Mouse (Mus musculus) kidney, postnatal 0 days (tissue): ENCODE measurements around the gene Szrd1. TPM values are rescaled to one million over a fixed set of nuclear protein-coding genes. Genes with fewer than 3 reads are reported as not detected.

Experiments used
- ATAC-seq: fragments of 200-750 bp; cut with Nextera tagmentation; replicated peaks from 2 replicates; pipeline ENCODE4 v1.8.0; 2017; ENCODE audit warnings: low read depth, moderate number of reproducible peaks, moderate TSS enrichment, moderate library complexity; ENCODE audit not compliant: low FRiP score
- DNase-seq: peaks from one replicate; pipeline ENCODE4 v3.0.0-alpha.2; 2016; ENCODE audit warnings: low spot score
- H3K27ac ChIP-seq: fragments of 300-500 bp; sonication (generic); 2 replicates; pipeline ENCODE4 v1.5.1; 2014; ENCODE audit warnings: mild to moderate bottlenecking
- H3K27me3 ChIP-seq: fragments of 300-500 bp; sonication (generic); 2 replicates; pipeline ENCODE4 v1.6.1; 2014; ENCODE audit warnings: low read length, mixed read lengths; ENCODE audit not compliant: insufficient read depth
- H3K36me3 ChIP-seq: fragments of 300-500 bp; sonication (generic); 2 replicates; pipeline ENCODE4 v1.6.1; 2014; ENCODE audit warnings: low read length, mixed read lengths; ENCODE audit not compliant: insufficient read depth
- H3K4me1 ChIP-seq: fragments of 300-500 bp; sonication (generic); replicated peaks from 2 replicates; pipeline ENCODE4 v1.6.1; 2014; ENCODE audit warnings: antibody characterized with exemption, low read length, mixed read lengths; ENCODE audit not compliant: insufficient read depth
- H3K4me2 ChIP-seq: fragments of 300-500 bp; sonication (generic); 2 replicates; pipeline ENCODE4 v1.6.1; 2014; ENCODE audit warnings: mild to moderate bottlenecking, low read length, moderate library complexity, mixed read lengths
- H3K4me3 ChIP-seq: fragments of 300-500 bp; sonication (generic); replicated peaks from 2 replicates; pipeline ENCODE4 v1.5.1; 2014; ENCODE audit warnings: low read depth, low read length
- H3K9ac ChIP-seq: fragments of 300-500 bp; sonication (generic); 2 replicates; pipeline ENCODE4 v1.6.1; 2014; ENCODE audit warnings: low read depth, low read length
- H3K9me3 ChIP-seq: fragments of 300-500 bp; sonication (generic); replicated peaks from 2 replicates; pipeline ENCODE4 v1.6.1; 2016; ENCODE audit warnings: low read length, inconsistent platforms, mixed read lengths
- CTCF ChIP-seq: IDR thresholded peaks from 2 replicates; pipeline ENCODE4 v1.5.1; 2016; ENCODE audit warnings: antibody characterized with exemption, low read depth, mild to moderate bottlenecking, moderate library complexity
- WGBS: fragments of 180-500 bp; shearing (Covaris S2); extraction: QIAGEN DNeasy Blood & Tissue Kit; methylation state at CpG from one replicate; pipeline ENCODE4 v1.1.7; 2014; 5-methylcytosine and 5-hydroxymethylcytosine counted together
- polyA plus RNA-seq: library from polyadenylated mRNA; unstranded; fragments of >200 nt; fragmentation: Nextera tagmentation; extraction: Ambion mirVana; gene quantifications from 2 replicates; pipeline ENCODE4 v1.2.1, GENCODE M21; 2015

Gene Szrd1
- polyA plus RNA-seq, 1 experiment from 2014 or later: 38.0 TPM

GRCm38 (mm10) chr4:141106526-141107183 is 32.9 kb downstream of the Szrd1 start:
- H3K27me3 ChIP-seq: no peaks in the 10 kb centered on the region
- WGBS: 69% methylated on average over 16 of the region's 16 CpGs
- no peak overlapping the region for H3K4me2 ChIP-seq
- DNase-seq (no peak), ATAC-seq (no peak)
- no peak overlapping the region for H3K9ac ChIP-seq
- no peak for TF ChIP-seq CTCF
- no peaks in the 10 kb centered on the region for H3K9me3 ChIP-seq
- no peak overlapping the region for H3K4me3 ChIP-seq
- 0 out of 2 replicates have a peak, but pooled peaks cover 6% of the 10 kb centered on the region for H3K36me3 ChIP-seq
- no peaks in the 10 kb centered on the region for H3K4me1 ChIP-seq
- H3K27ac ChIP-seq: no peak overlapping the region

DNA sequence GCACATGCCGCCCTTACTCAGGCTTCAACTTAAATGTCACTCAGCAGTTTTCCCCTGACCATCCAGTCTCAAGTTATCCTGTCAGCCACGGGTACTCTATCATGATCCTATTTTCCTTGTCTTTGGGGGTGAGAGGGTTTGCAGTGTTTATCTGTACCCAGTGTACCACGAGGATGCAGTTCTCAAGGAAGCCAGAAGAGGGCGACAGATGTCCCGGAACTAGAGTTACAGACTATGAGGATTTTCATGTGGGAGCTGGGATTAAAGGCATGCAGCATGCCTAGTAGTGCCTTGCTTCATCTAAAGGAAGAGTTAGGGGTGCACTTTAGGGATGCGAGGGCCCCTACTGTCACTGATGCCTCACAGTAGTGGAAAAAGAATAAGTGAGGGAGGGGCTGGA is 37.7 kb downstream of the Szrd1 start:
- no peaks in the 10 kb centered on the region for H3K27me3 ChIP-seq
- 71% methylated on average over 6 of the region's 6 CpGs for WGBS
- TF ChIP-seq CTCF: peak; percentile 69
- peak; percentile 43 for DNase-seq
- no peaks in the 10 kb centered on the region for H3K9me3 ChIP-seq
- no peak overlapping the region for H3K27ac ChIP-seq
- H3K9ac ChIP-seq: no peak overlapping the region
- no peaks in the 10 kb centered on the region for H3K36me3 ChIP-seq
- no peak for ATAC-seq
- H3K4me2 ChIP-seq: no peak overlapping the region
- no peaks in the 10 kb centered on the region for H3K4me1 ChIP-seq
- no peak overlapping the region for H3K4me3 ChIP-seq

- Histone ChIP-seq H3K4me3 (no peak overlapping the region), H3K27ac (no peak overlapping the region), H3K27me3 (no peaks in the 10 kb centered on the region), H3K36me3 (no peaks in the 10 kb centered on the region), H3K4me1 (no peaks in the 10 kb centered on the region), H3K9ac (no peak overlapping the region), H3K9me3 (no peaks in the 10 kb centered on the region), H3K4me2 (no peak overlapping the region)
- DNase-seq (no peak), ATAC-seq (no peak)
- WGBS: 92% methylated on average over 9 of the region's 9 CpGs
- TF ChIP-seq CTCF: no peak
These were observed 38.3 kb downstream of the Szrd1 start for GRCm38 (mm10) chr4:141101291-141101690.

DNA sequence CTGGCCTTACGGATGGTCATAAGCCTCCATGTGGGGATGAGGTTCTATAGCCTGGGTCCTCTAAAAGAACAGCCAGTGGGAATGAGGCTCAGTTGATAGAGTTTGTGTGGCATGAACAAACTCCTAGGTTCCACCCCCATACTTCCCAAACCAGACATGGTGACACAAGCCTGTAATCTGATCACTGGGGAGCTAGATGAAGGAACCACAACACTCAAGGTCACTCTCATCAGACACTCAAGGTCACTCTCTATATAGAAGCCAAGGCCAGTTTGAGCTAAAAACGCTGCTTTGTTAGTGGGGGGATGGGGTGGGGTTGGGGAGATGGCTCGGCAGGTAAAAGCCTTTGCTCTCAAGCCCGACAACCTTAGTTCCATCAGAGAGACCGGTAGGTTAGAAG is 39.6 kb downstream of the Szrd1 start:
- H3K4me3 ChIP-seq: no peak overlapping the region
- ATAC-seq: no peak
- 77% methylated on average over 5 of the region's 5 CpGs for WGBS
- no peaks in the 10 kb centered on the region for H3K9me3 ChIP-seq
- no peaks in the 10 kb centered on the region for H3K36me3 ChIP-seq
- H3K9ac ChIP-seq: no peak overlapping the region
- no peaks in the 10 kb centered on the region for H3K27me3 ChIP-seq
- no peak for DNase-seq
- H3K4me1 ChIP-seq: no peaks in the 10 kb centered on the region
- H3K4me2 ChIP-seq: no peak overlapping the region
- no peak for TF ChIP-seq CTCF
- H3K27ac ChIP-seq: no peak overlapping the region

DNA sequence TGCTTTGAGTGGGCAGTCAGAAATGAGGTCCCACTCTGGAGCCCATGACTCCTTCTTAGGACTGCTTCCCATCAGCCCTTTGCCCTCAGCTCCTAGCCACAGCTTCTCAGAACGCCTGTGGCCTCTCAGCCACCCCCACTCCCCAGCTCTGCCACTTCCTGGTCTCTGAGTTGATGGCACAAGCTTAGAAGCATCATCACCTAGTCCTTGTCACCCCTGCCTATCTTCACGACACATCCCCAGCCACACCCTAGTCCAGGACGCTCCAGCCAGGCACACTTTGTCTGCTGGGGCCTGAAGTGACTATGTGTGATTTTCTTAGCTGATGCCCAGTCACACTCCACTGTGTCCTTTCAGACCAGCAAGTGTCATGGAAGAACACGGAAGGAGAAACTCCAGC is 40.6 kb downstream of the Szrd1 start:
- Histone ChIP-seq H3K27me3 (no peaks in the 10 kb centered on the region), H3K4me3 (no peak overlapping the region), H3K36me3 (no peaks in the 10 kb centered on the region), H3K27ac (no peak overlapping the region), H3K4me1 (no peaks in the 10 kb centered on the region), H3K4me2 (no peak overlapping the region), H3K9me3 (no peaks in the 10 kb centered on the region), H3K9ac (no peak overlapping the region)
- ATAC-seq: no peak
- 67% methylated on average over 4 of the region's 4 CpGs for WGBS
- no peak for DNase-seq
- TF ChIP-seq CTCF: no peak

- TF ChIP-seq CTCF: no peak
- H3K36me3 ChIP-seq: no peaks in the 10 kb centered on the region
- WGBS: 14% methylated on average over 9 of the region's 9 CpGs
- no peaks in the 10 kb centered on the region for H3K4me1 ChIP-seq
- H3K9me3 ChIP-seq: no peaks in the 10 kb centered on the region
- ATAC-seq (peak; percentile 43; the same call in 1 of the 2 replicates), DNase-seq (peak; percentile 79)
- H3K27ac ChIP-seq: no peak overlapping the region
- no peak overlapping the region for H3K4me2 ChIP-seq
- H3K9ac ChIP-seq: no peak overlapping the region
- H3K27me3 ChIP-seq: no peaks in the 10 kb centered on the region
- H3K4me3 ChIP-seq: no peak overlapping the region
These were observed 42.9 kb downstream of the Szrd1 start for GRCm38 (mm10) chr4:141096710-141097109.

DNA sequence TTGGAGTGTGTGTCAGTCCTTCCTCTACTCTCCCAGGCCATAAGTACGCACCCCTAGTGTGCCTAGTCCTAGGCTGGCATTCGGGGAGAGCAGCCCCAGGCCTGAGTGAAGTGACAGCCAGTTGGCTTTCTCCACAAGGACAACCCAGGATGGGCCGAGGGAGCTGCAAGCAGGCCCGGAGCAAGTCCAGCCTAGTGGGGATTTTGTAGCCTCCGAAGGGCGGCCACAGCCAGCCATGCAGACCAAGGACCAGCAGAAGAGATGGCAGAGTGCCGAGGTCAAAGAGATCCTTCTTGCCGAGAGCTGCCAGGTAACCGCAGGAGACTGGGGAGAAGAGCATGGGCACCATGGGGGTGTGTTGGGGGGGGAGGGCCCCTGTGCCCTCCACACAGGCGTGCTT is 44.6 kb downstream of the Szrd1 start:
- no peak overlapping the region for H3K4me2 ChIP-seq
- H3K9me3 ChIP-seq: no peaks in the 10 kb centered on the region
- no peak for DNase-seq
- no peak for ATAC-seq
- H3K36me3 ChIP-seq: no peaks in the 10 kb centered on the region
- WGBS: 80% methylated on average over 10 of the region's 10 CpGs
- H3K9ac ChIP-seq: no peak overlapping the region
- TF ChIP-seq CTCF: no peak
- no peaks in the 10 kb centered on the region for H3K4me1 ChIP-seq
- H3K4me3 ChIP-seq: no peak overlapping the region
- no peak overlapping the region for H3K27ac ChIP-seq
- no peaks in the 10 kb centered on the region for H3K27me3 ChIP-seq
